Mouse (Mus musculus): Measurements from ENCODE around the gene Ascl5. TPM values are rescaled to one million over a fixed set of nuclear protein-coding genes. Genes with fewer than 3 reads are reported as not detected.

Ascl5 gene
- polyA plus RNA-seq (2012), result 0.13 TPM in 1 of 2 replicates, not detected in the other

GRCm38 (mm10) chr1:136050312-136051012 lies at the start of gene Ascl5:
TSS of gene Ascl5 (plus strand) at chr1:136050804.

GRCm38 (mm10) chr1:136006292-136006748 lies 44.3 kb upstream of the Ascl5 start, which contains the start of gene Igfn1:
TSS of gene Igfn1 (minus strand) at chr1:136006342.

DNA sequence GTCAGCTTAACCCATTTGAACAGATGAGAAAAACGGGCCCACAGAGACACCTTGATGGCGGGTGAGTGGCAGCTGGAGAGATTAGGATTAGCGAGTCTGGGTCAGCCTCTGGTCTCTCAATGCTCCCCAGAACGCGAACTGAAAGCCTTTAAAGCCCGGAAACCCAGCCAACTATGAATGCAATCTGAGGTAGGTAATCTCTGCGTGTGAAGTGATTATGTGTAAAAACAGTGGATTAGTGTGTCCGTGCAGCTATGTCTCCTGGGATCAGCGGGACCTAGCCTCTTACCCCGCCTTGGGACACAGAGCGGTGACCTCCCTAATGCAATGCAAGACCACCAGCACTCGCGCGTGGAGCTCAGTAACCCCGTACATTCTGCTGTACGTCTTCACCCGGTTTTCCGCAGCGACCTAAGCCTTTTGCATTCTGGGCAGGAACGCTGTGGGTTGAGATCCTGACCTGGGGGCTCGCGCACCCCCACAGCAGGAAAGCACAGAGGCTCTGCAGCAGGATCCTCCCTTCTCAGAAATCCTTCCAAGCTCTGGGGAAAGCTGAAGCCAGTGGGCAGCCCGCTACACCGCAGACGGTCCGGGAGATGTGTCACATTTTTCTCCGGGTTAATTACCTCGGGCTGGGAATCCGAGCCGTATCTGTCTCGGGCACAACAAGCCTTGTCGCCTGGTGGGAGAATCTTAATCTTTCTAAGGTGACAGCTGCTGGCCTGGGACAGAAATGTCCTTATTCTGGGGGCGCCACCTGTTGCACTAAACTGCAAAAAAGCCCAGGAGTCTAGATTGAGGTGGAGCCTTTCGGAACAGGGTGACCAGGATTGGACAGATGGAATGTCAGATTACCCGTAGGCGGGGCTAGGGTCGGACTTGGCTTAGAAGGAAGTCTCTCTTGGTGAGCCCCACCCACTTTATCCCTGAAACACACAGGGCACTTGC lies 43.1 kb upstream of the Ascl5 start, which contains the start of gene Tmem9:
Gene Tmem9 (plus strand): TSS at position 940 of the 948 bp plus-strand sequence.

GRCm38 (mm10) chr1:136052547-136052946 lies 1.9 kb downstream of the Ascl5 start, which contains the start of gene Cacna1s:
TSS of gene Cacna1s (plus strand) at chr1:136052750.

Other genes with a start within 250 kb of the Ascl5 start
- gene Lad1, start 232.2 kb upstream of the Ascl5 start, polyA plus RNA-seq (2012), result 0.02 and 0.09 TPM in 2 replicates
- gene Tnnt2, start 214.4 kb upstream of the Ascl5 start, polyA plus RNA-seq (2012), result not detected in 2 replicates
- gene Pkp1, start 131.6 kb upstream of the Ascl5 start, polyA plus RNA-seq (2012), result not detected in 2 replicates
- not detected in 2 replicates for gene Igfn1, start 44.5 kb upstream of the Ascl5 start, polyA plus RNA-seq (2012)
- 16.8 and 27.9 TPM in 2 replicates for gene Tmem9, start 42.7 kb upstream of the Ascl5 start, polyA plus RNA-seq (2012)
- gene Cacna1s, start 1.9 kb downstream of the Ascl5 start, polyA plus RNA-seq (2012), result 0.06 and 0.22 TPM in 2 replicates
- gene Kif21b, start 80.6 kb downstream of the Ascl5 start, polyA plus RNA-seq (2012), result 18.6 and 20.0 TPM in 2 replicates
- not detected in 2 replicates for gene Mroh3, start 162.0 kb downstream of the Ascl5 start, polyA plus RNA-seq (2012)
- gene Inava, start 183.5 kb downstream of the Ascl5 start, polyA plus RNA-seq (2012), result 0.22 and 0.51 TPM in 2 replicates
- gene Gpr25, start 210.1 kb downstream of the Ascl5 start, polyA plus RNA-seq (2012), result 0.75 and 0.94 TPM in 2 replicates